Mouse (Mus musculus) G1E (cell line): ENCODE results near the gene Tex14.

Source experiments
- CTCF ChIP-seq: IDR thresholded peaks from 2 replicates; pipeline ENCODE4 v1.5.1; 2012; ENCODE audit warnings: low read depth, low read length, inconsistent platforms, mixed read lengths
- POLR2AphosphoS5 ChIP-seq: IDR thresholded peaks from 2 replicates; pipeline ENCODE4 v1.6.1; 2012; ENCODE audit warnings: low read depth, low read length, inconsistent platforms; ENCODE audit not compliant: insufficient replicate concordance
- TAL1 ChIP-seq: conservative IDR thresholded peaks from 2 replicates; pipeline ENCODE4 v1.6.1; 2012; ENCODE audit warnings: low read depth, low read length, inconsistent platforms, mixed read lengths

GRCm38 (mm10) chr11:87365120-87365519 is 39.7 kb upstream of the Tex14 start:
- no peak for TF ChIP-seq CTCF
- no peak for TF ChIP-seq TAL1
- no peak for TF ChIP-seq POLR2AphosphoS5
